Mouse (Mus musculus) embryonic fibroblast, embryonic 13.5 days (primary cell): ENCODE data around the gene Zfp146. TPM values are rescaled to one million over a fixed set of nuclear protein-coding genes. Genes with fewer than 3 reads are reported as not detected.
A peak's percentile ranks its signal among the peaks of the same experiment; 100 is the strongest.
"Not testable (repeated sequence)": the region's sequence is repeated elsewhere in the genome, so short reads cannot be mapped to it uniquely, and the experiment has no call there.

Experiments
- H3K27ac ChIP-seq: 2 replicates; pipeline ENCODE4 v1.5.1; 2012; ENCODE audit warnings: low read length, control low read depth, inconsistent platforms; ENCODE audit not compliant: insufficient read depth
- H3K4me1 ChIP-seq: 2 replicates; pipeline ENCODE4 v1.6.1; 2011; ENCODE audit warnings: low read length; ENCODE audit not compliant: control insufficient read depth, insufficient read depth
- H3K4me3 ChIP-seq: 2 replicates; pipeline ENCODE4 v1.5.1; 2011; ENCODE audit warnings: mild to moderate bottlenecking, control low read depth, low read length; ENCODE audit not compliant: insufficient read depth
- CTCF ChIP-seq: IDR thresholded peaks from 2 replicates; pipeline ENCODE4 v1.5.1; 2011; ENCODE audit warnings: mild to moderate bottlenecking, control low read depth, low read length, moderate library complexity, borderline replicate concordance; ENCODE audit not compliant: insufficient read depth
- POLR2A ChIP-seq: IDR thresholded peaks from 2 replicates; pipeline ENCODE4 v1.6.1; 2011; ENCODE audit warnings: low read depth, mild to moderate bottlenecking, control low read depth, low read length, moderate library complexity
- polyA plus RNA-seq: library from polyadenylated mRNA; stranded (reverse); fragments of >200 nt; gene quantifications from 2 replicates; pipeline ENCODE4 v1.2.4, GENCODE M21; 2011; ENCODE audit warnings: low read depth; ENCODE audit not compliant: missing spikeins, insufficient read length

Zfp146 gene
- polyA plus RNA-seq, 1 experiment = 68.9 TPM

DNA sequence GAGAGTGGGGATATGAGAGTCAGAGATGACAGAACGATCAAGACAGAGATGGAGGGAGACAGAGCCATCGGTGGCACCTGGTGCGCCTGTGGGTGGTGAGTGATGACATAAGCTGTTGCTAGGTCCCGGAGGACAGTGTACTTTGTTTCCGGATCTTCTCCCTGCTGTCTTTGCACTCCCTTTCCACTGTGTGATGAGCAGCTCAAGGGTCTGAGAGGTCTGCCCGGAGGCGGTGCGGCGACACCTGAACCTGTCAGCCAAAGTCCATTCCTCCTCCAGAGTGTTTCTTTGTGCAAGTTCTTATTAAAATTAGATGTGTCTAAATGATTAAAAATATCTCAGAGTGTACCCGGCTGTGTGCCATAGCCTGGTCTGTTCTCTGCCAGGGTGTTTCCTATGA lies 32.7 kb downstream of the Zfp146 start:
- no peak for TF ChIP-seq CTCF
- H3K4me3 ChIP-seq = no peak overlapping the region
- H3K27ac ChIP-seq = no peak overlapping the region
- H3K4me1 ChIP-seq = no peaks in the 10 kb centered on the region

DNA sequence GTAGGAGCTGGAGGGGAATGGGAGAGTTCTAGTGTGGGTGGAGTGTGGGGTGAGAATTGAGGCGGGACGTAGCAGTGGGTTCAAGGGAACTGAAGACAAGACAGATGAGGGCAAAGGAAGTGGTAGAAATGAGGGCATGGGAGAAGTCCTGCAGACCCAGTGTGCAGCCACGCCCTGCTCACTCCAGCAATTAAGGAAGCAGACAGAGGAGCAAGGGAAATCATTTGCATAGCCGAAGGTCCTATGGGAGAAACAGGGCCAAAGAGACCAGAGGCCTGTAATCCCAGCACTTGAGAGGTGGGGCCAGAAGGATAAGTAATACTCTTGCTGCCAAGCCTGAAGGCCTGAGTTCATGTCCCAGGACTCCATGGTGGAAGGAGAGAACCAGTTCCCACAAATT lies 37.2 kb downstream of the Zfp146 start:
- Histone ChIP-seq H3K27ac (no peak overlapping the region), H3K4me3 (no peak overlapping the region), H3K4me1 (no peaks in the 10 kb centered on the region)
- TF ChIP-seq POLR2A = no peak
- TF ChIP-seq CTCF = no peak

DNA sequence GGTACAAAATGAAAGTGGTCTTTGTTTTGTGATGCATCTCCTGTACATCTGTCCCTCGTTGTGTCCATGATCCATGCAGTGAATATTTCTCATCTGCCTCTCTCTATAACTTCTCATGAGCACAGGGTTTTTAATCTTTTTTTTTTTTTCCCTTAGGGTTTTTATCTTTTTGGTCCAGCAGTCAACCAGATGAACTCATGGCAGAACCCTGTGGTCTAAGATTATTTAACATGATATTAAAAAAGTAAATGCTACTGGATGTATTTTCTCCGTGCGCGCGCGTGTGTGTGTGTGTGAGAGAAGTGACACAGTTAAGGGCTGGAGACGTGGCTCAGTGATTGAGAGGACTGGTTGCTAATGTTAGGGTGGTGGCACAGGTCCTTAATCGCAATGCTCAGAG lies 39.6 kb downstream of the Zfp146 start:
- no peak overlapping the region for H3K27ac ChIP-seq
- no peak overlapping the region for H3K4me3 ChIP-seq
- TF ChIP-seq CTCF (no peak), POLR2A (no peak)
- no peaks in the 10 kb centered on the region for H3K4me1 ChIP-seq

DNA sequence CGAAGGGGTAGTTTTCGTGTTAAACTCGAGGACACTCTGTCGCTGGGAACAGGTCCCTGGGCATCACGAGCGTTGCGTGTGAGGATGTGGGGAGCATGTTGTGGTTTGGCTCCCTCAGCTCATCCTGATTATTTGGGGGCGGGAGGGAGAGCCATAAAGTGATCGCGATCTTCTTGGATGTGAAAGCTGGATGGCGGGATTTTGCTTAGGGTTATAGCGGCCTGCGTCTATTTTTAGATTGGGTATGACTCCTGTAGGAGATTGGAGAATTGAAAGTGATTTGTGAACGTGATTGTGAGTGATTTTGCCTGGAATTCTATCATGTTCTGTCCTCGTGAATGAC lies 47.4 kb downstream of the Zfp146 start:
- H3K4me3 ChIP-seq = peak overlapping the region; percentile 74
- no peaks in the 10 kb centered on the region for H3K4me1 ChIP-seq
- TF ChIP-seq POLR2A (no peak), CTCF (no peak)
- H3K27ac ChIP-seq = peak overlapping the region; percentile 15

DNA sequence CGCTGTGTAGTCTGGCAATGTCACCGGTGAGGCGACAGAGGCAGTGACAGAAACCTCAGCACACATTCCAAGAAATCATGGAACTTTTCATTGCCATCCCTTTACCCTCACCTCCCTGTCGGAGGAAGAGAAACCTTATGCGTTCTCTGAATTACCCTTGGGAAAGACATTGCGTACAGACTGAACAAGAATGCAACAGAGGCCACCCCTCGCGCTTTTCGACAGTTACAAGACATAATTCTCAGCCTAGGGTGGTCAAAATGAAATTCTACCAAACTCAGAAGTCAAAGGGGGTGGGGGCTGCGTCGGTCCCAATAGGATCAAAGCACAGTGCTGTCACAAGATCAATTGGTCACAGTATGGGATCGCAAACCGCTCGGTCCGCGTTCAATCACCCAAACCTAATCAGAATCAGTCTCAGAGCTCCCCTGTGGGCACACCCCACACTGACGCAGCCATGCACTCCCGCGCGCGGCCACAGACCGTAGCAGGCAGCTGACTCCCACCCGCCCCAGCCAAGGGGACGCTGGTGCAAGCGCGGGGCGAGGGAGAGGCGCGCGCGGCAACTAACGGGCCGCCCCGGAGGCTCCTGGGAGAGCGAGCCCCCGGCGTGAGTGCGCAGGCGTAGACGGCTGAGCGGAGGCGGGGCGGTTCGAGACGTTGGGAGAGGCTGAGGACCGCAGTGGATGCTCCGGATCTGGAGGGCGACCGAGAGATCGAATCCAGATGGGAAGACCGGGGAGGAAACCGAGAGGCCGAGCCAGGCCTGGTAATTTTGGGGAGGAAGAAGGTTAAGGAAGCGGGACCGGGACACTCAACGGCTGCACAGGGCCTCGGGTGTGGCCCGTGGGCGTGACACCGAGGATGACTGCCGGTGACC lies 48.0 kb downstream of the Zfp146 start, which contains the start of gene Zfp382:
Gene Zfp382, plus strand, starts transcription at position 635 of the 880 bp plus-strand sequence.
- peak; percentile 85 for TF ChIP-seq POLR2A
- TF ChIP-seq CTCF = no peak
- Histone ChIP-seq H3K4me1 (no peaks in the 10 kb centered on the region), H3K4me3 (peak within 1 kb of the TSS; percentile 74), H3K27ac (peak within 1 kb of the TSS; percentile 43)

DNA sequence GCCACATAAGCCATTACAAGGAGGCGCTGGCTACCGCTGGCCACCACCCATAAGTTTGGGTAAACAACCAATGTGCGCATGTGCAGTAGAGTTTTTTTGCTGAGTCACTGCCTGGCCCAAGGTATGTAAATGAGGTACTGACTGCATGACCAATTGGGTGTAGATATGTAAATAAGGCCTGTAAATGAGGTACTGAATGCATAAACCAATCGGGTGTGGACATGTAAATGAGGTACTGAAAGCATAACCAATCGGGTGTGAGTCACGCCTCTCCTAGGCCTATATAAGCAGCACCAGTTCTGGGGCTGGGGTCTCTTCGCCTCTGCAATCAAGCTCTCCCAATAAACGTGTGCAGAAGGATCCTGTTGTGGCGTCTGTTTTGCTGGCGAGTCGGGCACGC lies 51.6 kb downstream of the Zfp146 start:
- not testable (repeated sequence) for H3K4me3 ChIP-seq

DNA sequence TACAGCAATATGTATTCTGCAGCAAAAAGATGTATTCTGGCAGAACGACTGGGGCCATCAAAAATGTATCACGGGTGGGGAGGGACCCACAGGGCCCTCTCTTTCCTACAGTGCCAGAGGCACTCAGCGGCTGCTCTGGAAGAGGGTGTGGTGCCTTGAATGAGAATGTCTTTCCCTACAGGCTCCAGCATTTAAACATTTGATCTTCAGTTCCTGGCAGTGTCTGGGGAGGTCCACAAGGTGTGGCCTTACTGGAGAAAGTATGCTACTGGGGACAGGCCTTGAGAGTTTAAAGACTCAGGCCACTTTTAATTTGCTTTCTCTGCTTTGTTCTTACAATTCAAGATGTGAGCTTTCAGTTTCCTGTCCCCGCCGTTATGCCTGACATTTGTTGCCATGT lies 53.5 kb downstream of the Zfp146 start:
- Histone ChIP-seq H3K27ac (no peak overlapping the region), H3K4me3 (no peak overlapping the region), H3K4me1 (no peaks in the 10 kb centered on the region)
- TF ChIP-seq POLR2A = no peak
- TF ChIP-seq CTCF = no peak

More for the DNA sequence above, 51.6 kb downstream of the Zfp146 start:
- H3K27ac ChIP-seq, H3K4me1 ChIP-seq: not testable (repeated sequence)

Other genes starting within 250 kb of the Zfp146 start
- gene Zfp74, start 215.7 kb downstream of the Zfp146 start, polyA plus RNA-seq = 8.0 and 11.9 TPM in 2 replicates
- gene Zfp568, start 185.8 kb downstream of the Zfp146 start, polyA plus RNA-seq = 17.4 and 21.7 TPM in 2 replicates
- gene Zfp14, start 118.4 kb downstream of the Zfp146 start, polyA plus RNA-seq = 3.1 and 3.6 TPM in 2 replicates
- gene Zfp82, start 96.8 kb downstream of the Zfp146 start, polyA plus RNA-seq = 1.8 and 2.8 TPM in 2 replicates
- gene Gm26920, start 79.3 kb downstream of the Zfp146 start, polyA plus RNA-seq = 2.3 and 2.7 TPM in 2 replicates
- gene Zfp566, start 79.2 kb downstream of the Zfp146 start, polyA plus RNA-seq = 2.7 and 4.8 TPM in 2 replicates
- gene Zfp260, start 75.0 kb downstream of the Zfp146 start, polyA plus RNA-seq = 95.0 and 119 TPM in 2 replicates
- gene Zfp382, start 47.8 kb downstream of the Zfp146 start, polyA plus RNA-seq = 8.4 and 9.4 TPM in 2 replicates
- not detected in 2 replicates for gene Cox7a1, start 14.4 kb upstream of the Zfp146 start, polyA plus RNA-seq
- gene Capns1, start 29.1 kb upstream of the Zfp146 start, polyA plus RNA-seq = 465 and 512 TPM in 2 replicates
- 52.0 and 53.4 TPM in 2 replicates for gene Polr2i, start 62.2 kb upstream of the Zfp146 start, polyA plus RNA-seq
- 83.5 and 90.8 TPM in 2 replicates for gene Tbcb, start 62.5 kb upstream of the Zfp146 start, polyA plus RNA-seq
- not detected in 2 replicates for gene Ovol3, start 66.0 kb upstream of the Zfp146 start, polyA plus RNA-seq
- gene Thap8, start 110.3 kb upstream of the Zfp146 start, polyA plus RNA-seq = not detected in 2 replicates
- 7.7 and 8.2 TPM in 2 replicates for gene Wdr62, start 110.7 kb upstream of the Zfp146 start, polyA plus RNA-seq
- gene Clip3, start 122.0 kb upstream of the Zfp146 start, polyA plus RNA-seq = 124 and 149 TPM in 2 replicates
- 20.7 and 21.3 TPM in 2 replicates for gene Alkbh6, start 139.0 kb upstream of the Zfp146 start, polyA plus RNA-seq
- 1.5 and 2.6 TPM in 2 replicates for gene Syne4, start 145.1 kb upstream of the Zfp146 start, polyA plus RNA-seq
- gene E130208F15Rik, start 152.0 kb upstream of the Zfp146 start, polyA plus RNA-seq = 0.67 and 0.90 TPM in 2 replicates
- gene Sdhaf1, start 154.1 kb upstream of the Zfp146 start, polyA plus RNA-seq = 6.1 and 6.8 TPM in 2 replicates
- 7.5 and 7.6 TPM in 2 replicates for gene Lrfn3, start 193.0 kb upstream of the Zfp146 start, polyA plus RNA-seq
- gene Tyrobp, start 244.0 kb upstream of the Zfp146 start, polyA plus RNA-seq = 7.6 TPM in 1 of 2 replicates, not detected in the other